Mouse (Mus musculus): ENCODE results near the gene Tigd3.
"Not testable (repeated sequence)": the region's sequence is repeated elsewhere in the genome, so short reads cannot be mapped to it uniquely, and the experiment has no call there.

Tigd3 gene

DNA sequence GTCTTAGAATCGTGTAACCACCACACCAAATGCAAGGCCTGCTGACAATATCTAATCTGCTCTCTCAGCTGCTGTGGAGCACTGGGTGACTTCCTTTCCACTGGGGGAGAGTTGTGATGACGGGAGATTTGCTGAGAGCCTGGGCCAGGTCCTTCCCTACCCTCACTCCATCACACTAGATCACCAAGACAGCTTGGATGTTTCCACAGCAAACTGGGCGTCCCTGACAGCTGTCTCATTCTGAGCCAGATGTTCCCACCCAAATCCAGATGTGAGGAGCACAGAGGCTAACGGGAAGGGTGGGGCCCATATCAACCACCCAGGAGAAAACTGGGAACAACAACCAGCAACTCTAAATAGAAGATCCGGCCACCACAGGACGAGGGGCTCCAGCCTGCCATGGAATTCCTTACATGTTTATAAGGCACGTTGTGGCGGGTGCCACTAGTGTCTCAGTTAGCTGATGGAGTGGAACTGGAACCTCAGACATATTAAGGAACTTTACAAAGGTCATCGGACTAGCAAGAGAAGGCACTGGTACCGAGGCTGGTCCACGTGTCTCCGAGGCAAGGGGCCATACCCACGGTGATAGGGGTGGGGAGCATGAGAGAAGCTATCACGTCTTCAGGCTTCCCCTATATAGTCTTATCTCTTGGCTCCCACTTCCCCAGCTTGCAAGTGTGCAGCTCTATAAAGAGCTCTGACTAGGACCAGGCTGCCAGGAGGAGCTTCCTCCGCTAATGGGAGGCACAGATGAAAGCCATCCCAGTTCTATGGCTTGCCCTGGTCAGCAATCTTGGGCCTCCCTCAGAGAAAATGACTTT lies 28.4 kb upstream of the Tigd3 start:
- in situ Hi-C loops (cut with MboI) = no loop called here

DNA sequence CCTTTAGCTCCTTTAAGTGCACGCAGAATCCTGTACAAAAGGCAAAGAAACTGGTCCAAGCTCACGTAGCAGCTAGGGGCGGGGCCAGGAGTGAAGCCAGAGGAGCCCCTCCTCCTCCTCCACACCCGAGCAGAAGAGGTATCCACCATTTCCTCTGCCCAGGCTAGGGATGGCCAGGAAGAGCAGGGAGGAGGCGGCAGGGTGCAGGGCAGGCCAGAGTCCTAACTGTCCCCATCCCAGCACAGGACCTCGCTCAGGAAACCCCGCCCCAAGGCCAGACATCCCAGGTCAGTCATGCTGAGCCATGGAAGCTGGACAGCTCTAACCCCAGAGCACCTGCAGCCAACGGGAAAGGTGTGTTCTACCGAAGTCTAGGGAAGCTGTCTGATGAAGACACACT lies 27.8 kb upstream of the Tigd3 start:
- in situ Hi-C loops (cut with MboI) = no loop called here

DNA sequence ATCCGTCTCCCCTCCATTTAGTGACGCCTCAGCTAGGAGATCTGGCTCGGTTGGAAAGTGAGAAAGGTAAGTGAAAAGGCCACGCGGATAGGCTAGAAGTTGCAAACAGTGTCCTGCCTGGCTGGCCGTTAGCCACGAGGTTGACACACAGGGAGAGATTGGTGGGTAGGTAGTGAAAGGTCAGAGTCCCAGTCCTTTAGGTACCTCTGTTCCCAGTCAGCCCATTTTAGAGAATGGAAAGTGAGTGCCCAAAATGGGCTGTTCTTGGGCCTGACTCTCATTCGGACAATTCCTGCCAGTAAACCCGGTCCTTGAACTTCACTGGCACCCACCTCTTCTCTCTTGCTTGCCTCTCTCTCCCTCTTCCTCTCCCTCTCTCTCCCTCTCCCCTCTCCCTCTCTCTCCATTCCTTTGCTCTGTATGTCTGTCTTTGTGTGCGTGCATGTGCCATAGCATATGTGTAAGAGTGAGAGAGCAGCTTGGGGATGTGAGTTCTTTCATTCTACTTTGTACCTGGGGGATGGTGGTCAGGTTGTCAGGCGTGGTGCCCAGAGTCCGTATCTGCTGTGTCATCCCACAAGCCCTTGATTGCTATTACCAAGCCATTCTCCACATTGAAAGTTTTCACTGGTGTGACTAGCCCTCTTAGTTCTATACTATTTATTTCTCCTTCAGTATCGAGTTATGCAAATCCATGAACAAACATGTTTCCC lies 19.2 kb upstream of the Tigd3 start, which contains the start of gene Dpf2:
TSS of gene Dpf2 (minus strand) at position 4 of the 713 bp plus-strand sequence.
- in situ Hi-C loops (cut with MboI) = no loop called here

DNA sequence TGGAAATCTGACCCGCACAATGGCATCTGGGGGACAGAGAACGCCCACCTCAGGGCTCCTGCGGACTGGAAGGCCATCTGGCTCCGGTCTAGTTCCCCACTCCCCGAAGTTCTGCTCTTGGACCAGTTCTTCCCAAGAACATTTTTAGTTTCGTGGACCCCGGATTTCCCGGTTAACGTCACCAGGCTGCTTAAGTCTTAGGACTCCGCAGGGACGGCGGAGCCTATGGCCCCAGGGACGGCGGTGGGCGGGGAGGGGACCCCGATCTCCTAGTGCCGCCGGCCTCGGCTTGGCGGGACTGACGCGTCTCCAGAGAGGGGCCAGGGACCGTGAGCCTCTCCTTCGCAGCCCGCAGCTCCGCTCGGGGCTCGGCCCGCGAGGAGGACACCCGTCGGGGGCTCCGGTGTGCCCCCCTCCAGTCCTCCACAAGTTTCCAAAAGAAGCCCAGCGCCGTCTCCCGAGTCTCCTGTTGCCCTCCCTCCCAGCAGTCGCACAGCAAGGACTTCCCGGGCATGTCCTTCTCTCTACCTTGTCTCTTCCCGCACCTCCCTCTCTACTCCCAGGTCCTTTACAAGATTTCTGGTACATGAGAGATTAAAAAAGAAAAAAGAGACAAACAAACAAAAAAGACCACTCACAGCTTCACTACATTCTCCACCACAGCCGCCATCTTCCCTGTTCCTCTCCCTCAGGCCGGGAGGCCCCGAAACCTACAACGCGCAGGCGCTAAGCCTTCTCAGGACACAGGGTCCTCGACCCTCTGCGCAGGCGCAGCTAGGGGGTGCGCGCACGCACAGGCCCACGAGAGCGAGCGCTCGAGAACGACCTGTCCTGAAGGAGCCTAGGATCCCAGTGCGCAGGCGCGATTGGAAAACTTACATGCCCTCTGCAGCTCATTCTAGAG lies 18.4 kb upstream of the Tigd3 start:
- in situ Hi-C loops (cut with MboI) = no loop called here

DNA sequence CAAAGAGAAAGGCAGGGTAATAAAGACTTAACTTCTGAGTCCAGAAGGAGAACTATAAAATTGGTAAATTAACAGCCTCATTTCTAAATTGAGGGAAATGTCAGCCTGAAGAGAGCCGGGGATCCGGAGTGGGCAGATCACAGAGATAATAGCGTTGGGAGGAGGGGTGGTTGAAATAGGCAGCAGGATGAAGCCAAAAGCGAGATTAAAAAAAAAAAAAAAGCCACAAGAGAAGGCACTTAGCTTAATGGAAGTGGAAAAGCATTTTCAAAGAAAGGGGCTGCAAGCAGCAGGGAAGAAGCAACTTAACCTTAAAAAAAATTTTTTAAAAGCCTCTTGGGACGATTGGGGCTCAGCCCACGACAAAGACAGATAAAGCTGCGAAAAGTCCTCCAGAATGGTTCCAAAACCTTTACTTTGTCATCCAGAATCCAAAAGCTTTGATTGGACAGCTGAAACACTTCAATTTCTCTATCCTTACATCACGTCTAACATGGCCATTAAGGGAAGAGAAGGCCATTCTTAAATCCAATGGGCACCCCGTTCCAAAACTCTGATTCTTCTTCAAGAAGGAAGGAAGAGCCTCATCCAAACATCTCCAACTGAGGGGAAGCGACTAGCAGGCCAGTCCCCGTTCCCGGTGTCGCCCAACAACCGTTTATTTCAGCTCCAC lies 17.6 kb upstream of the Tigd3 start:
- in situ Hi-C loops (cut with MboI) = no loop called here

DNA sequence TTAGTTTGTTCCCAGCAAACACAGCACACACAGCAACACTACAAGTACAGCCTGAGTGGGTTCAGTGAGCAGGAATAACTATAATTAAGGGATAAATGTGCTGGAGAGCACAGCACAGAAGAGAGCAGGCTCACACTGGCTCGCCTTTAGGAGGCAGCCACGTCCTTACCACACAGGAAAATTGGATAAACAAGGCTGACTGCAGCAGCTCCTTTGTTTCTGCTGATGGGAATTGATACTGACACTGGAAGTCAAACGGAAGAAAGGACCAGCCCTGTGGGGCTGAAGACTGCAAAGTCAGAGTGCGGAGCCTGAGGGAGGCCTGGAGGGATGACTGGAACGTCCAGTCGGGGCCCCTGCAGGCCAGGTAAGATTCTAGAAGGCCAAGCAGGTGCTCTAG lies 16.3 kb upstream of the Tigd3 start:
- in situ Hi-C loops (cut with MboI) = no loop called here

DNA sequence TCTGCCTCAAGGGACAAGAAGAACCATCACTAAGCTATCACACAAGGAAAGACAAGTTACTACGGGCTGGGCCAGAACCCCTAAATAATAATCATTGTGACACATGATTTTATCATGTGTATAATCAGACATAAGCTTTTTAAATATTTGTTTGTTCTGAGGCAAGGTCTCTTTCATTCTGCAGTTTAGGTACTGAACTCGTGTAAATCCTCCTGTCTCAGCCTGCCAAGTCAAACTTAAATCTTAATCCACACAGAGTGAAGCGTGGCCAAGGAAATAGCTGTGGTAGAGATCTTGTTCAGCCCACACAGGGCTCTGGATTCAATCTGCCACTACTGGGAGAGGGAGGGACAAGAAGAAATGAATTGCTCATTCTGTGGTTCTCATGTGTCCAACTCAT lies 13.3 kb upstream of the Tigd3 start:
- in situ Hi-C loops (cut with MboI) = no loop called here

DNA sequence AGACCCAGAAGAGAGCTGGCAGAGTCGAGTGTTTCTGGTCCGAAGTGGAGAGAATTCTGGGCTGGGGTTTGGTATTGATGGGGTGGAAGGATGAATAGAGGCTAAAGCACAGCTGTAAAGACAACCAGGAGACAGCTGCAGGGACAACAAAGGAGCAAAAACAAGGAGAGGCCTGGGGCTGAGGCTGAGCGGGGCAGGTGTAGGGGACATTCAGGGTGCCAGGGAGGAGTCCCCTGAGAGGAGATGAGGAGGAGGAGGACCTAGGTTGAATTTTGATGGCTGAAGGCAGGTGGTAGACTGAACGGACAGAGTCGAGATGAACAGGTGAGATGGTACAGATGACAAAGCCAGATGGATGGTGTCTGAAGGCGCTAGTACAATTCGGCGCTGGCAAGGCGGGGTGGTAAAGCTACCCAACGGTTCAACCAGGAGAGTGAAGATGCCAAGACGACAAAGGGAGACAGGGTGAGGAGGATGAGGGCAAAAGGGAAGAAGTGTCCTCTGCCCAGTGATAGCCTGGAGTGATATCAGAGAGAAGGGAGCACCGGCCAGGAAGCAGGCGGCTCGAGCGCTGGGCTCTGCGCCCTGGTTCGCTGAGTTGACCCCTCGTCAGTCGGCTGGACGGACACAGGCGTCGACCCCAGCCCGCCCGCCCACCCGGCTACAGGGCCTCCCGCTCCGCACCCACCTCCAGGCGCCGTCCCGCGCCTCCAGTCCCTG lies 507 bp downstream of the Tigd3 start:
- in situ Hi-C loops (cut with MboI) = no loop called here

DNA sequence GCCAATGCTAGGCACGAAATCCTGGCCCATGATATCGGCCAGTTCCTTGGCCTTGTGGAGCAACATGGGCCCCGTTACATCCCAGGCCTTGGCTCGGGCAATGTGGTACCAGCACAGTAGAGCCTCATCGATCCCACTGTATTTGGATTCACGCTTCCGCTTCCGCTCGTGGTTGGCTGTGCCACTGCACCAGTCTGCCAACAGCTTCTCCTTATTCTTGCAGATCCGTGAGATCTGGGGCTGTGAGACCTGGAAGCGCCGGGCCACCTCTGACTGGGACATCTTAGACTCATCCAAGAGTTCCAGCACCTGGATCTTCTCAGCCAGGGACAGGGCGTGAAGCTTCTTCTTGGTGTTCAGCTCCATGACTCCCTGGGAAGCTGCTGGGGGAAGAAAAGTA lies 1.2 kb downstream of the Tigd3 start:
- in situ Hi-C loops (cut with MboI) = no loop called here

DNA sequence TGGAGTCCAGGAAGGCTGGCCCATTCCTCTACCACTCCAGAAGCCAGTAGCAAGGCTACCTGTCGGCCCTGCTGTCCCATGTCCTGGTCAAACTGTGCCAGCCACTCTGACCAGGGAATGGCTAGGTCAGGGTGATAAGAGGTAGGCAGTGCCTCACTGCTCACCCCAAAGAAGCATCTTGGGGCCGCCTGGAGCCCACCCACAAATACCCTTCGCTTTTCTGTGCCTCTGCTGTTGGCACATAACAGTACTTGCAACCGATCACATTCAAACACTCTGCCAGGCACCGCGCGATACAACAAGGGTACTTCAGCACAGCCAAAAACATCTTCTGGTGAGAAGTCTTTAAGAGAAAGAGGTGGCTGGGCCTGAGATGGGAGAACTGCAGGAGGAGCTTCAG lies 1.7 kb downstream of the Tigd3 start:
- in situ Hi-C loops (cut with MboI) = no loop called here

DNA sequence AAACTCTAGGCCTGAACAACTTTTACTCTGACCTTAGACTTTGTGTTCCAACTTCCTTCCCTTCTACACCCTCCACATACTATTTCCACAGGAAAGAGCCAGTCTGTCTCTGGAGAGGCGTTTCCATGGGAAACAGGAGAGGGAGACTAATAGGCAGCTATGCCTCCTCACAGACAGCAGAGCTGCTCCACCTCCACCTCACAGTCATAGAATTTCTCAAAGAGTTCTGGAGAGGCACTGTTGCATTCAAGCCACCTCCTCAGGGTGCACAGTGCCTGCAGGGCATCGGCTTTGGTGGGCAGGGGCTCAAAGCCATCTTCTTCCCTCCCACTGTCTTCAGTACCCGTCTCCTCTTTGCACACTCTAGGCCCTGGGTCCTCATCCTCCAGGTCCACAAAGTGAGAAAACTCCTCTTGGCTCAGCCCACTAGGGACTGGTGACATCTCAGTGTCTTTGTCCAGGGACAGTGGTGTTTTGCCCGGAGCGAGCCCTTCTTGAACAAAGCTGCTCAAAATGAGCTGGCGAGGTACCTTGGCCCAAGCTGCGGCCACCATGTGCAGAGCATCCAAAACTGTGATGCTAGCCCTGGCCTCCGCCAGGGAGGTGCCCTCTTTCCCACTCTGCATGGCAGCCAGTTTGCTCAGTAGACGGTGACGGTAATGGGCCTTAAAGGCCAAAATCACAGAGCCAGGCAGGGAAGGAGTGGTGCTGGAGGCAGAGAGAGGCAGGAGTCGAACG lies 2.3 kb downstream of the Tigd3 start:
- in situ Hi-C loops (cut with MboI) = no loop called here

DNA sequence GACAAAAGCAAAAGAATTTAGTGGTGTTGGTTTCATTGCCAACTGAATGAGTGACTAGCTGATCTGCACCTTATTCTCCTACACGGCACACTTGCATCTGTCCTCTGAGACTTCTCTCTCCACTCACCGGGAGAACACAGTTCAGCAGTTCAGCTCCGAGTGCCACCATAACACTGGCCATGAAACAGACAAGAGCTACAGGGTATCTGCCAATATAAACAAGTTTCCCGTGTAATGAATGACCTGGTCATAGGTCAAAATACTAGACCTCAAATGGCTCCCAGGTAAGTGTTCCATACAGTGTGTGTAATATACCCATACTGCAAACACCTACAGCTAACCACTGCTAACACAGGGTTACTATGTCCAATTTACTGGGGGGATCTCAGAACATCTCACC lies 4.7 kb downstream of the Tigd3 start:
- in situ Hi-C loops (cut with MboI) = no loop called here

DNA sequence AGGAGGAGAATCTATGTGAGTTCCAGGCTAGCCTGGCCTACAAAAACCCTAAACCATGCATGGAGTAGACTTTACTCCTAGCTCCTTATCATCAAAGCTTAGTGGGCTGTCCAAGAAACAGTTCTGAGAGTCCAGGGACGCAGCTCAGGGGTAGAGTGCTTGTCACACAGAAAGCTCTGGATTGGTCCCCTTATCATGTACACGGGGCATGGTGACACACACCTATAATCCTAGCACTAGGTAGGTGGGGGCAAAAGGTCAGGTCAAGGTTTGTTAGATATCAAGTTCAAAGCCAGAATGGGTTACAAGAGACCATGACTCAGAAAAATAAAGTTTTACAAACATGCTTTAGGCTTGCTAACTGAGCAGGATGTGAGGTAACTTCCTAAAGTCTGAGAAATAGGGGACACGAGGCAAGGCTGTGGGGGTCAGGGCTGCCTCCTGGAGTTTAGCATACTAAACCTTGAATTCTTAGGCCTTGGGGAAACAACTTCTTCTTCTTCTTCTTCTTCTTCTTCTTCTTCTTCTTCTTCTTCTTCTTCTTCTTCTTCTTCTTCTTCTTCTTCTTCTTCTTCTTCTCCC lies 6.6 kb downstream of the Tigd3 start:
- in situ Hi-C loops (cut with MboI) = no loop called here

DNA sequence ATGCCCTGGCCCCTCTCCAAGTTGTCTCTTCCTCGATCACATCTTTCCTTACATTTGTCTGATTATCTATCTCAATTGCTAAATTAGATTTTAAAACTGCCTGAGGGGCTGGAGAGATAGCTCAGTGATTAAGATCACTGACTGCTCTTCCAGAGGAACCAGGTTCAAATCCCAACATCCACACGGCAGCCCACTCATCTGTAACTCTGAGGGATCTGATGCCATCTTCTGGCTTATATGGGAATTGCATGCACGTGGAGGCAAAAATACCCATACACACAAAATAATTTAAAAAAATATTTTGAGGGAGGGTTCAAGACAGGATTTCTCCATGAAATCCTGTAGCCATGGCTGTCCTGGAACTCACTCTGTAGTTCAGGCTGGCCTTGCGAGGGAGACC lies 8.1 kb downstream of the Tigd3 start:
- in situ Hi-C loops (cut with MboI) = no loop called here

DNA sequence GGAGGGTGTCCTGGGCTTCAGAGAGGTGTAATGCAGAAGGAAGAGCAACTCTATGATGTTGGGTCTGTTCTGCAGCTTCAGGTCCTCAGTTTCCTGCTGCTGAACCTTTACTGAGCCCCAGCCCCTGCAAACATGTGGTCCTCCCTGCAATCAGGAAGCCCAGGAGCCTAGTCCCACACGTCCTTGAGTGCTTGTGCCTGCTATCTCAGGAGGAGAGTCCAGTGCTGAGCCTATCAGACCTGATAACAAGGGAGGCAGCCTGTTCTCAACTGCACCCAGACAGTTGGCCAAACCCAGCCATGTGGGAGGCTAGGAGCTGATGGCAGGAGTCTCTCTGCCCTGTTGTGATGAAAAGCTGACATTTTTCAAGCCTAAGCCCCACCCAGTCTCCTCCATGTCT lies 10.0 kb downstream of the Tigd3 start:
- in situ Hi-C loops (cut with MboI) = no loop called here

DNA sequence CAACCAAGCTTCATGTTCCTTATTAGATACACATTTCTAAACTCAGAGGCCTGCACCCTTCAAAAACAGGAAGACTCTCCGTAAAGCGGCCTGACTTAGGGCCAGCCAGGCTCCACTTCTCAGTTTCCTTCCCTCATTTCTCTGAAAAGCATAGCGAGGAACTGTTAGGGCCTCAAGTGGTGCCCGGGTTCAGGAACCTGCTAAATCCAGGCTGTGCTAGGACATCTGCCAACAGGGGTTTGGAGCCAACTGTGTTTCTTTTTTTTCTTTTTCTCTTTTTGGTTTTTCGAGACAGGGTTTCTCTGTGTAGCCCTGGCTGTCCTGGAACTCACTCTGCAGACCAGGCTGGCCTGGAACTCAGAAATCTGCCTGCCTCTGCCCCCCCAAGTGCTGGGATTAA lies 11.9 kb downstream of the Tigd3 start:
- in situ Hi-C loops (cut with MboI) = not testable (repeated sequence)

DNA sequence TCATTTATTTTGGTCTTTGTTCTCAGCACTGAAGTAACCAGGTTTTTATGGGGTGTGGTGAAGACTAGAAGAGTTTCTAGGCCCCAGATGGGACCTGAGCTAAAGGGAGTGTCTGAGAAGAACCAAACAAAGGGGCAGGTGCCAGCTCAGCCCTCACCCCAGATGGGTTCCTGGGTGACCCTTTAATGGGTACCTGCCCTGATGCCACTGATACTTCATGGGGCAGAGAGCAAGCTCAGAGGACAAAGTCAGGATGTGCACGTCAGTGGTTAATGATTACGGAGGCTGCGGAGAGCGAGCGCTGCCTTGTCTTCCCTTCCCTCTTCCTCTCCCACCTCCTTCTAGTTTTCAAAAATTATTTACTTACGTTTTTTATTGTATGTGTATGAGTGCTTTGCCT lies 12.8 kb downstream of the Tigd3 start:
- in situ Hi-C loops (cut with MboI) = no loop called here

DNA sequence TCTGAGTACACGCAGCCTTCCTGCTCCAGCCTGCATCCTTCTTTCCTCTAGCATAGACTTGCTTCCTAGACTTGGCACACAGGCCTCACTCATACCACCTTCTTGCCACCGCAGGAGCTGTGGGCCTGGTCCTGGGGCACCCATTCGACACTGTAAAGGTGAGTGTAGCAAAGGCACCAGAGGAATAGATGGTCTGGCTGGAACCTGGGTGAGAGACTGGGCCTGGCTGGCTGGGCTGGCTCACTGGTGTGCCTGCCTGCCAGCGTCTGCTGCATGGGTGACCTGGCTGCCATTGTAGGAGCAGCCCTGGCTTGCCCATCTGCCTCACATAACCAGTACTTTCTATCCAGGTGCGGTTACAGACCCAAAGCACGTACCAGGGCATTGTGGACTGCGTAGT lies 14.2 kb downstream of the Tigd3 start:
- in situ Hi-C loops (cut with MboI) = no loop called here

DNA sequence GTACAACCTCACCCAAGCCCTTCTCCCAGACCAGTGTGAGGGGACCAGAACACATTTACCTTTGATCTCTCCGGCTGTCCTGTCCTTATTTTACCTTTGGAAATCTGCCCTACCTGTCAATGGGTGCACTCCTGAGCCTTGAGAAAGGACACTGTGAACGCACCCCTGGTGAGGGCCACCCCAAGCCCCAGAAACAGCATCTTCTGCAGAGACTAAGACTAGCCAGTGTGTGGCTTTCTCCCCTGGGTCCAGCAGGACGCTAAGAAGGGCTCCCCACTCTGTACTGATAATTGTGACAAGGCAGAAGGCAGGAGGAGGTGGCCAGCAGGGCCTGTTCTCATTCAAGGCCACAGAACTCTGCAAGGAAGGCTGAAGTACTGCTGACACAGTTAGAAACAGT lies 15.0 kb downstream of the Tigd3 start:
- in situ Hi-C loops (cut with MboI) = no loop called here

DNA sequence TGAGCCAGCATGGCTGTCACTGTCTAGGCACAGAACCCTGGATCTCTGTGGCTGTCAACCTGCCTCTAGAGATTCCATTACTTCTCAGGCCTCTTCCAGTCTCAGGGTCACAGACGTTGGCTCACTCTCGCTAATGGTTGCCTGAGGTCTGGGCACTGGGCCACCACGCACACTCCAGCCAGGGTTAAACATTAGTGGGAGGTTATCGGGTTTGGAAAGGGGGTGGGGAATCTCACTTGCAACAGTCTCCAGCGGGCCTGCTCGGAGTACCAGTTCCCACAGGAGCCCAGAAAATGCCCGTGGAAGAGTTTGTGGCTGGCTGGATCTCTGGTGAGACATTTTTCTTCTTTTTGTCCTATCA lies 15.6 kb downstream of the Tigd3 start:
- in situ Hi-C loops (cut with MboI) = no loop called here

Data from mature B cell (primary cell).